25 mouse cellular contexts compared by ENCODE assay signal in genomic region chrX:166977029-166977428, GRCm38 (mm10).
DNase-seq lines count a peak whose midpoint lies in the region; ATAC-seq and TF ChIP-seq lines count a peak whose summit lies in the region.
"Had no signal": no experiment of that assay in that cellular context is flagged by ENCODE, and none has a peak within 500 bp of the region (broad histone marks: within the 10 kb centered on the region; RNA-seq: fewer than 3 reads in every experiment).

No protein-coding gene starts in this region.

- no peaks in the 10 kb centered on the region for H3K9me3 ChIP-seq in lung, embryonic 14.5 days (ENCODE audit: low read depth, low read length)
- no peaks in the 10 kb centered on the region for H3K9me3 ChIP-seq in stomach, postnatal 0 days (ENCODE audit: control insufficient read depth, low read length)
- H3K9me3 ChIP-seq: embryonic facial prominence, embryonic 15.5 days; forebrain, embryonic 12.5 days; G1E; heart, embryonic 12.5 days; hindbrain, embryonic 13.5 days had no signal

- TF ChIP-seq EP300 in stomach, postnatal 0 days (optimal IDR thresholded peaks at IDR 0.05): no peak

- H3K4me2 ChIP-seq in lung, embryonic 14.5 days: no peak overlapping the region
- H3K4me2 ChIP-seq in stomach, postnatal 0 days (replicated peaks; ENCODE audit: low read depth): no peak overlapping the region
- H3K4me2 ChIP-seq: embryonic facial prominence, embryonic 15.5 days; forebrain, embryonic 12.5 days; heart, embryonic 12.5 days; hindbrain, embryonic 13.5 days had no signal

- no peak overlapping the region for H3K9ac ChIP-seq in lung, embryonic 14.5 days
- H3K9ac ChIP-seq in stomach, postnatal 0 days (ENCODE audit: low read length): no peak overlapping the region
- H3K9ac ChIP-seq: embryonic facial prominence, embryonic 15.5 days; forebrain, embryonic 12.5 days; heart, embryonic 12.5 days; hindbrain, embryonic 13.5 days had no signal

- TF ChIP-seq CTCF in lung, embryonic 14.5 days (IDR thresholded peaks at IDR 0.05; ENCODE audit: low read depth): no peak
- no peak for TF ChIP-seq CTCF in embryonic fibroblast, embryonic 13.5 days (IDR thresholded peaks at IDR 0.05; ENCODE audit: borderline replicate concordance, insufficient read depth, low read length)
- no peak for TF ChIP-seq CTCF in stomach, postnatal 0 days (IDR thresholded peaks at IDR 0.05; ENCODE audit: low read depth)

- DNase-seq in lung, embryonic 14.5 days: no peak
- no peak for DNase-seq in lung, postnatal 4 days
- DNase-seq in lung, postnatal 36 days: peak; percentile 7
- DNase-seq in lung, postnatal 14 days: no peak
- DNase-seq in stomach, postnatal 0 days (ENCODE audit: low spot score): peak; percentile 13
- no peak for DNase-seq in layer of hippocampus, adult 8-10 months (ENCODE audit: low spot score in 2 of 2)
- DNase-seq: adrenal gland, postnatal 14 days; B cell, adult 2 months; cerebellum, adult 18-20 months; cerebellum, adult 9-11 months; cerebellum, postnatal 36 days; gastrocnemius, postnatal 14 days; heart, adult 2 months; heart, postnatal 10 days had no signal

- no peak overlapping the region for H3K4me3 ChIP-seq in lung, embryonic 14.5 days (ENCODE audit: low read depth, low read length)
- no peak overlapping the region for H3K4me3 ChIP-seq in embryonic fibroblast, embryonic 13.5 days (ENCODE audit: insufficient read depth, low read length)
- no peak overlapping the region for H3K4me3 ChIP-seq in stomach, postnatal 0 days (ENCODE audit: low read depth, low read length)
- H3K4me3 ChIP-seq: embryonic facial prominence, embryonic 15.5 days; forebrain, embryonic 12.5 days; heart, adult 2 months; heart, embryonic 12.5 days; hindbrain, embryonic 13.5 days had no signal

- no peaks in the 10 kb centered on the region for H3K27me3 ChIP-seq in lung, embryonic 14.5 days (ENCODE audit: insufficient read depth, low read length)
- no peaks in the 10 kb centered on the region for H3K27me3 ChIP-seq in stomach, postnatal 0 days (ENCODE audit: control insufficient read depth, insufficient read depth, low read length)
- H3K27me3 ChIP-seq: embryonic facial prominence, embryonic 15.5 days; heart, embryonic 12.5 days had no signal

- H3K36me3 ChIP-seq in lung, embryonic 14.5 days (ENCODE audit: insufficient read depth): no peaks in the 10 kb centered on the region
- no peaks in the 10 kb centered on the region for H3K36me3 ChIP-seq in stomach, postnatal 0 days (ENCODE audit: control insufficient read depth, insufficient read depth, low read length)
- H3K36me3 ChIP-seq: embryonic facial prominence, embryonic 15.5 days; forebrain, embryonic 12.5 days; G1E; heart, embryonic 12.5 days; hindbrain, embryonic 13.5 days had no signal

- H3K27ac ChIP-seq in lung, embryonic 14.5 days (ENCODE audit: low read depth): no peak overlapping the region
- H3K27ac ChIP-seq in embryonic fibroblast, embryonic 13.5 days (ENCODE audit: insufficient read depth, low read length): peak overlapping the region; percentile 73
- H3K27ac ChIP-seq in stomach, postnatal 0 days (replicated peaks): no peak overlapping the region
- H3K27ac ChIP-seq: embryonic facial prominence, embryonic 15.5 days; forebrain, embryonic 12.5 days; heart, adult 2 months; hindbrain, embryonic 13.5 days; hindbrain, postnatal 0 days had no signal

- H3K4me1 ChIP-seq in lung, embryonic 14.5 days (ENCODE audit: insufficient read depth): no peaks in the 10 kb centered on the region
- no peaks in the 10 kb centered on the region for H3K4me1 ChIP-seq in embryonic fibroblast, embryonic 13.5 days (ENCODE audit: control insufficient read depth, insufficient read depth, low read length)
- no peaks in the 10 kb centered on the region for H3K4me1 ChIP-seq in stomach, postnatal 0 days (replicated peaks; ENCODE audit: control insufficient read depth, insufficient read depth)
- H3K4me1 ChIP-seq: embryonic facial prominence, embryonic 15.5 days; forebrain, embryonic 12.5 days; heart, embryonic 12.5 days; hindbrain, embryonic 13.5 days had no signal

- peak; percentile 54; the same call in 1 of the 2 replicates for ATAC-seq in lung, embryonic 14.5 days (ENCODE audit: insufficient read depth)
- ATAC-seq in stomach, postnatal 0 days (ENCODE audit: low FRiP score, low TSS enrichment): 0 out of 2 replicates have a peak, but pooled peaks have one; percentile 32
- no peak for ATAC-seq in cerebellum, adult (ENCODE audit: insufficient number of reproducible peaks, low FRiP score, low TSS enrichment)
- ATAC-seq: activated CD4-positive, CD25-positive, alpha-beta regulatory T cell, adult 4 months; CD4-positive, CD25-positive, alpha-beta regulatory T cell, adult 4 months; forebrain, embryonic 16.5 days; hindbrain, postnatal 0 days had no signal

- TF ChIP-seq POLR2A in embryonic fibroblast, embryonic 13.5 days (IDR thresholded peaks at IDR 0.05; ENCODE audit: low read depth, low read length): no peak

Comparison
In these comparisons a context has a peak if more than half of its experiments do, and no peak if none do; other contexts are left out.
1. DNase-seq: peak in lung, postnatal 36 days (single experiment) and stomach, postnatal 0 days (single experiment); none in lung, embryonic 14.5 days (single experiment), lung, postnatal 4 days (0 of 2), lung, postnatal 14 days (single experiment) and layer of hippocampus, adult 8-10 months (0 of 2).